Comparison of ENCODE assay signal across 9 mouse cellular contexts in genomic region chr6:97419771-97420446, GRCm38 (mm10).
DNase-seq lines count a peak whose midpoint lies in the region; ATAC-seq lines count a peak whose summit lies in the region.
"Had no signal": no experiment of that assay in that cellular context is flagged by ENCODE, and none has a peak within 500 bp of the region (broad histone marks: within the 10 kb centered on the region; RNA-seq: fewer than 3 reads in every experiment).

No protein-coding gene starts in this region.

- H3K27ac ChIP-seq in liver, embryonic 11.5 days (ENCODE audit: low read depth, low read length) = no peak overlapping the region
- H3K27ac ChIP-seq: embryonic facial prominence, embryonic 12.5 days had no signal

- no peak overlapping the region for H3K4me3 ChIP-seq in liver, embryonic 11.5 days (ENCODE audit: low read depth, low read length)
- H3K4me3 ChIP-seq: embryonic facial prominence, embryonic 12.5 days had no signal

- 56% methylated on average over 7 of the region's 7 CpGs for WGBS in liver, embryonic 11.5 days

- ATAC-seq in liver, embryonic 11.5 days (replicated peaks; ENCODE audit: low FRiP score) = no peak
- peak; percentile 86 for ATAC-seq in megakaryocyte progenitor cell, adult 5-6 weeks (replicated peaks; ENCODE audit: poor library complexity)

- no peaks in the 10 kb centered on the region for H3K27me3 ChIP-seq in liver, embryonic 11.5 days (replicated peaks; ENCODE audit: control insufficient read depth, insufficient read depth, low read length)
- H3K27me3 ChIP-seq: embryonic facial prominence, embryonic 12.5 days had no signal

- H3K9me3 ChIP-seq in liver, embryonic 11.5 days (ENCODE audit: control insufficient read depth, low read length) = no peaks in the 10 kb centered on the region
- H3K9me3 ChIP-seq: embryonic facial prominence, embryonic 12.5 days had no signal

- DNase-seq in liver = peak; percentile 46
- DNase-seq in liver, embryonic 11.5 days (ENCODE audit: low spot score) = no peak
- peak; percentile 72 to 73 for DNase-seq in adrenal gland, adult 18-20 months (ENCODE audit: low spot score in 2 of 2)
- DNase-seq in embryo, embryonic 11.5 days (ENCODE audit: low read depth, low spot score) = peak; percentile 63
- peak; percentile 63 to 86 for DNase-seq in heart, adult 9 months (ENCODE audit: low spot score in 2 of 2)
- peak; percentile 91 for DNase-seq in layer of hippocampus, adult 9-10 months (ENCODE audit: low spot score)
- peak; percentile 83 for DNase-seq in testis, postnatal 10 days (ENCODE audit: low spot score)

- no peak overlapping the region for H3K4me2 ChIP-seq in liver, embryonic 11.5 days
- H3K4me2 ChIP-seq: embryonic facial prominence, embryonic 12.5 days had no signal

- no peaks in the 10 kb centered on the region for H3K4me1 ChIP-seq in liver, embryonic 11.5 days (replicated peaks; ENCODE audit: control insufficient read depth, insufficient read depth, low read length)
- H3K4me1 ChIP-seq: embryonic facial prominence, embryonic 12.5 days had no signal

- no peak overlapping the region for H3K9ac ChIP-seq in liver, embryonic 11.5 days (ENCODE audit: low read depth, low read length)
- H3K9ac ChIP-seq: embryonic facial prominence, embryonic 12.5 days had no signal

- H3K36me3 ChIP-seq in liver, embryonic 11.5 days (ENCODE audit: control insufficient read depth, insufficient read depth, low read length) = no peaks in the 10 kb centered on the region
- H3K36me3 ChIP-seq: embryonic facial prominence, embryonic 12.5 days had no signal
